Mouse (Mus musculus) skeletal muscle tissue, adult 2 months (tissue): ENCODE results near the gene Dkkl1.

Source experiments
- DNase-seq: peaks from one replicate; pipeline ENCODE4 v3.0.0-alpha.2; 2012; ENCODE audit warnings: low read depth, low spot score

Dkkl1 gene

GRCm38 (mm10) chr7:45229459-45230203 is 17.7 kb upstream of the Dkkl1 start:
- no peak for DNase-seq

DNA sequence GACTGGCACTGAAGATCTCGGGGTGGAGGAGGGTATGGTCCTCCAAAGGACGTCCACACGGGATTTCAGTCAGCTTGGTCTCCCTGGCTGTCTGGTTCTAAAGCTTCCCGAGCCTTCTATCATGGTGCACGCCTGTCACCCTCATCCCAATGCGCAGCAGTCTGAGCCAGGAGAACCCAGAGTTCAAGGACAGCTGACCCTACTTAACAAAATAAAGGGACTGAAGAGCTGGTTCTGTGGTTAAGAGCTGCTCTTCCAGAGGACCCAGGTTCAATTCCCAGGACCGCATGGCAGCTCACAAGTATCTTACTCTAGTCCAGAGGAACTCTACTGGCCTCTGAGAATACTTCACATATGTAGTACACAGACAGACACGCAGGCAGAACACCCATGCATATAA is 17.1 kb upstream of the Dkkl1 start:
- DNase-seq, result no peak

DNA sequence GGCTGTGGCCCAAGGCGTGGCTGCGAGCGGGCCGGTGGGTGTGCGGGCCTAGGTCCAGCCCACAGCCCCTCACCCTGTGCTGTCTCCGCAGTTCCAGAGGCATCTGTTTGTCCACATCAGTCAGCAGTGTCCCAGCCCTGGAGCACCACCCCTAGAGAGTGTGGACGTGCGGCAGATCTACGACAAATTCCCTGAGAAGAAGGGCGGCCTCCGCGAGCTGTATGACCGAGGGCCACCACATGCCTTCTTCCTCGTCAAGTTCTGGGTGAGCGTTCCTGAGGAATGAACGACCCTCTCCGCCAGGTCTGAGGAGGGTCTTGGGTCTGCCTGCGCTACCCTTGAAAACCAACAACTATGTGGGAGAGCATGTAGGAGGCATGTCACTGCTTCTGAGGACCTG is 16.6 kb upstream of the Dkkl1 start:
- DNase-seq, result no peak

DNA sequence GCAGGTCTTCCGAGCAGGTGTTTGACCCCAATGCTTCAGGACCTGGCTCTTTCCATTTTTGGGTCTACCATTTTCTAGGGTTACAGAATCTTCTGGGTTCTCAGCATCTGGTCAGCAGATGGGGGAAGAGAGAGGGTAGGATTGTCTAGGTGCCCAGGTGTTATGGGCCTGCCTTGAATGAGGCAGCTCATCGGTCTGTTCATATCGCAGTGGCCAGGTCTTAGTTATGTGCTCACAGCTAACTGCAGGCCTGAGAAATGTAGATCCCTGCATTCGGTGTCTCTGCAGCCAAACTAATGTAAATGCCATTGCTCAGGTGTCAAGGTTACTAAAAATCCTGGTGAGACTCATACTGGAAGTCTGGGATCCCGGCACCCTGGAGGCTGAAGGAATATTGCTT is 14.5 kb upstream of the Dkkl1 start:
- DNase-seq, result no peak

DNA sequence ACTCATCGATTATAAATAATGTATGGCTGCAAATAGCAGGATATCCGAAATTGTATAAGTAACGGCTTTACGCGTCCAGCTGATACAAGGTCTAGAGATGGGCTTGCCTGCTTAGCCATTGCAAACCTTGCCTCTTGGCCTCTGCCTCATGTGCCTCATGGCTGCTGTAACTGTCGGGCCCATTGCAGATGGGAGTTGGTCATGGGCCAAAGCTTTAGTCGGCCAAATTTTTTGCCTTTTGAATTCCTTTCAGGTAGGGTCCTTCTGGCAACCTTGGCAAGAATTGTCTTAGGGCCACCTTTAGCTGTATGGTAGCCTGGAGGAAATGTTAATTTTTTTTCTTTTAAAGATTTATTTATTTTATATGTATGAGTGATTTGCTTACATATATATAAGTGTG is 12.9 kb upstream of the Dkkl1 start:
- no peak for DNase-seq

DNA sequence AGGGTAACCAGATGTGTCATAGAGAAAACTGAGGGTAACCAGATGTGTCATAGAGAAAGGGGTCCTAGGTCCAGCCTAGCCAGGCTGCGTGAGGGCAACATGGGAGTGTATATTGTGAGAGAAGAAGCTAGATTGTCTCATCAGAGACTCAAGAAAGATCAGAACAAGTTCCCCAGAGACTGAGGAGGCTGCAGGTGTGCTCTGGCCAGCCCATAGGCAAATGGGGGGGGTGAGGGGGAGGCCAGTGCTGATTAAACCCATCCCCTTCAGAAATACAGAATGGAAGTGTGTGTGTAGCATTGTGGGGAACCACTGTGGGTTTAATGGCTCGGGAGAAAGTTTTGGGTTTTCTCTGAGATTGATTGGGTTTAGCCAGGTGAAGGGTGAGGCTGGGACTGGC is 9.7 kb upstream of the Dkkl1 start:
- no peak for DNase-seq

DNA sequence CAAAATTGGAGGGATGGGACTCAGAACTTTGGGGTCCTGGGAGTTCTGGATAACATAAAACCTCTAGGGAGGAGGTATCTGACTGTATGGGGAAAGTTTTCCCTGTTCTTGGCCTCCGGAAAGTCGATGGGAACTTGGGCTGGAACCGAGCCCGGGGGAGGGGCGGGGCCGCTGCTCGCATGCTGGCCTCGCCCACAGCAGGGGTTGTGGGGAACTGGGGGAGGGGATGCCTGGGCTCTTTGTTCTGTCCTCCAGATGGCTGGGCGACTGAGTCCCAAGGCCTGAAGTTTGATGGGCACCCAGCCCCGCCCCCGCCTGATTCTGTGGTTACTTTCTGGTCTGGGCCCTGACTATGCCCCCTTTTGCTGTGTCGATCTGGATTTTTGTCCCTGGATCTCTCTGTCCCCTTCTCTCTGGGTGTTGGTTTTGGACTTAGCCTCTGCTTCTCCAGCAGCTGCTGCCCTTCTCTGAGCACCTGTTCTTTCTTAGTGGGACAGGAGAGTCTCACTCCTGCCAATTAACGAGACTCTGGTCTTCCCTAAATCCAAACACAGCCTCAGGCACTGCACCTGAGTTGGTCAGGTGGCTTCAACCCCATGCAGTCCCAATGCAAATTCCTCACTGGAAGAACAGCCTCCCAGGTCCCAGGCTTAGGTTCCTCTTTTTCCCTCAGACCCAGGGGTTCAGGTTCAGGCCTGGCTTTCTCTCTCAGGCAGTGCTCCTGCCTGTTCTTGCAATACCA is 4.7 kb upstream of the Dkkl1 start:
- DNase-seq, result no peak

DNA sequence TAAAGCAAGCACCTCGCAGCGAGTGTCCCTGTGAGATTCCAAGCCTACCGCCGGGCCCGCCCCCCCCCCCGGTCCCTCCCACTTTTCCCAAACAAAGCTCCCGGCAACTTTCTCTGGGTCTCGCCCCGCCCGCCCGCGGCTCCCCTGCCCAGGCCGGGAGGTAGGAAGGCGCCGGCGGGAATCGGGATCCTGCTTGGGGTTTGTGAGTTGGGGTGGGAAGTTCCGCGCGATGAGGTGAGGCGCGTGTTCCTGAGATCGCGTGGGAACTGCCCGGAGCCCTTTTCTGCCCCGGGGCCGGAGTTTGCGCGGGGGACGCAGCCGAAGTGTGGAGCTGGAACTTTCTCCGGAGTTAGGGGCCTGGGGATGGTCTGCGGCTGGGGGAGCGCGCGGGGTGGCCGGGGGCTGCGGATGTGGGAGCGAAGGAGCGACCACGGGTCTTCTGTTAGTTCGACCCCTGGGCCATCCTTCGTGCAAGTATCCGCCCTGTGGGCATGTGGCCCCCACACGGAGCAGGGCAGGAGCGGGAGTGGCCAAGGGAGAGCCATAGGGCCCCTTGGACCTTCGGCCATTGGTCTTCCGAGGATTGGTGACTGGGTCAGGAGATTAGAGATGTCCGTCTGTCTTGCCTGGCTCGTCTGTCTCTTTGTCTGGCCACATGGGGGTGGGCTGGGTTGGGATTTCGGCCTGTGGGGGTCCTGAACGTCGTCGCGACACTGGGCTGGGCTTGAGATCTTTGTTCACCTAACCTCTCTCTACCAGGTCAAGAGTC is 3.9 kb upstream of the Dkkl1 start, which contains the start of gene Tead2:
Gene Tead2 (plus strand): TSS at position 81 of the 769 bp plus-strand sequence.
- DNase-seq, result no peak

GRCm38 (mm10) chr7:45213708-45214107 is 1.8 kb upstream of the Dkkl1 start:
- DNase-seq, result no peak

GRCm38 (mm10) chr7:45212356-45212755 is 409 bp upstream of the Dkkl1 start:
- DNase-seq, result no peak

GRCm38 (mm10) chr7:45211070-45211469 is 877 bp downstream of the Dkkl1 start:
- no peak for DNase-seq

DNA sequence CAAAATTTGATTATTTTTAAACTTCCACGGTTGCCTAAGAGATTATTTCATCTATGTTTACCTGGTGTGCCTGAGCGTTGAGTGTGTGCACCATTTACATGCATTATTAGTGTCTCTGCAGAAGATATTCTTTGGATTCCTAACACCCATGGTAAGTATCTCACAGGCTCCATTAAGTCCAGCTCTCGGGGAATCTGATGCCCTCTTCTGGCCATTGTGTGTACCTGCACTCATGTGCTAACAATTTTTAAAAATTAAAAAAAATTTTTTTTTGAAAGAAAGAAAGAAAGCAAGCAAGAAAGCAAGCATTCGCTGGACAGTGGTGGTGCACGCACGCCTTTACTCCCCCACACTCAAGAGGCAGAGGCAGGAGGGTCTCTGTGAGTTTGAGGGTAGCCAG is 3.7 kb downstream of the Dkkl1 start:
- DNase-seq, result no peak

- peak; percentile 91 for DNase-seq
These were observed 7.4 kb downstream of the Dkkl1 start, which contains the start of gene Ccdc155 for GRCm38 (mm10) chr7:45204380-45205143. TSS of gene Ccdc155 (minus strand) at chr7:45204892.

- DNase-seq, result no peak
These were observed 9.3 kb downstream of the Dkkl1 start for GRCm38 (mm10) chr7:45202654-45203053.

GRCm38 (mm10) chr7:45198961-45199360 is 13.0 kb downstream of the Dkkl1 start:
- DNase-seq, result no peak

DNA sequence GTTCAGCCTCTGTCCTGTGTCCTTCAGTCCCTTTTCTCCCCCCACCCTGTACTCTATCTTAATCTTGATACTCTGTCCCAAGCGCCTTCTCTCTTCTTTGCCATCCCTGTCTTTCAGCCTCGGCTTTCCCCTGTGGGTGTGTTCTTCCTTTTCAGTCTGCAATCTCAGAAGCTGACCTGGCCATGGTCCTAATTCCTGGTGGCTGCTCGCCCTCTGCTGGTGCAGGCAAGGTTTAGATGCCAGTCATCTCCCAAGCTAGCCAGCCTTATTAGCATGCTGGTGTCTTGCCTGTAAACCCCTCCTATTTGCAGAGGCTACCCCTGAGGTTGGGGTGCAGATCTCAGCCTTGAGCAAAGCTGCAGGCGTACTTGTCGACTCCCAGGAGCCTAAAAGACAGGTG is 13.5 kb downstream of the Dkkl1 start:
- peak; percentile 70 for DNase-seq

DNA sequence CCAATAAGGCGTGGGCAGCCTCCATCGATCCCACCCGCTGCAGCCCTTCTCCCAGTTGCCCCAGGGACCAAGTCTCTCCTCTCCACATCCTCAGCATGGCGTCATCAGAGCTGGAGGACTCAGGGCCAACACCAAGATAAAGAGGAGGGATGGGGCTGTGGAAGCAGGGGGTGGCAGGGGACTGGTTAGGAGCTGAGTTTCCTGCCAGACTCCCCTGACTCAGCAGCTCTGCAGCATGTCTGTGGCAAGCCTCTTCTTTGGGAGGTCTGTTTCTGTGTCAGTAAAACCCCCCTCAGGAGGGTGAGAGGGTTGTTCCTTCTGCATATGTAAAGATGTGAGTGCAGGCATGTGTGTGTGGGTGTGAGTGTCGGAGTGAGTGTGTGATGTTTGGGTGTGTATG is 15.0 kb downstream of the Dkkl1 start:
- DNase-seq, result no peak

DNA sequence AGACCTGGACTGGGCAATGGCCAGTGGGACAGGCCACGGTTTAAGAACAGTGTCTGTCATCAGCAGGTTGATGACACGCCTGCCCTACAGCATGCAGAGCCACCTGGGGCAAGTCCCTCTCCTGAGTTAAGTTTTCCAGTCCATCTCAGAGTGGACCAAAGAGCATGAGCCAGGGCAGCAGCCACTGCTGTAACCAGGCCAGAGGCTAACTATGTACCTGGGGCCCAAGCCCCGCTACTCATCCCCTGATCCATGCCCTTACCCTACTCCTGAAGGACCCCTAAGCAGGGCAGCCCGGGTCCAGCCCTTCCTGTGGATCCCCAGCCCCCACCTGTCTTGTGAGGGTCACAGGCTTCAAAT is 15.8 kb downstream of the Dkkl1 start:
- no peak for DNase-seq

GRCm38 (mm10) chr7:45195341-45196175 is 16.4 kb downstream of the Dkkl1 start:
- DNase-seq, result peak; percentile 67

- DNase-seq, result no peak
These were observed 17.8 kb downstream of the Dkkl1 start for GRCm38 (mm10) chr7:45193871-45194785.
